Mouse (Mus musculus) embryonic fibroblast, embryonic 13.5 days (primary cell): Measurements from ENCODE around the gene Slc15a3. TPM values are rescaled to one million over a fixed set of nuclear protein-coding genes. Genes with fewer than 3 reads are reported as not detected.

Experiments used
- H3K27ac ChIP-seq: 2 replicates; pipeline ENCODE4 v1.5.1; 2012; ENCODE audit warnings: low read length, control low read depth, inconsistent platforms; ENCODE audit not compliant: insufficient read depth
- H3K4me1 ChIP-seq: 2 replicates; pipeline ENCODE4 v1.6.1; 2011; ENCODE audit warnings: low read length; ENCODE audit not compliant: control insufficient read depth, insufficient read depth
- H3K4me3 ChIP-seq: 2 replicates; pipeline ENCODE4 v1.5.1; 2011; ENCODE audit warnings: mild to moderate bottlenecking, control low read depth, low read length; ENCODE audit not compliant: insufficient read depth
- CTCF ChIP-seq: IDR thresholded peaks from 2 replicates; pipeline ENCODE4 v1.5.1; 2011; ENCODE audit warnings: mild to moderate bottlenecking, control low read depth, low read length, moderate library complexity, borderline replicate concordance; ENCODE audit not compliant: insufficient read depth
- POLR2A ChIP-seq: IDR thresholded peaks from 2 replicates; pipeline ENCODE4 v1.6.1; 2011; ENCODE audit warnings: low read depth, mild to moderate bottlenecking, control low read depth, low read length, moderate library complexity
- polyA plus RNA-seq: library from polyadenylated mRNA; stranded (reverse); fragments of >200 nt; gene quantifications from 2 replicates; pipeline ENCODE4 v1.2.4, GENCODE M21; 2011; ENCODE audit warnings: low read depth; ENCODE audit not compliant: missing spikeins, insufficient read length

Slc15a3 gene
- polyA plus RNA-seq, 1 experiment = 2.1 TPM

GRCm38 (mm10) chr19:10804850-10805660, 34.5 kb upstream of the Slc15a3 start:
- Histone ChIP-seq H3K4me1 (no peaks in the 10 kb centered on the region), H3K4me3 (no peak overlapping the region), H3K27ac (no peak overlapping the region)
- TF ChIP-seq POLR2A (no peak), CTCF (no peak)

- Histone ChIP-seq H3K4me1 (no peaks in the 10 kb centered on the region), H3K27ac (no peak overlapping the region), H3K4me3 (no peak overlapping the region)
- TF ChIP-seq CTCF (no peak), POLR2A (no peak)
These were observed 33.8 kb upstream of the Slc15a3 start for GRCm38 (mm10) chr19:10805661-10806285.

- no peak for TF ChIP-seq CTCF
- TF ChIP-seq POLR2A = no peak
- Histone ChIP-seq H3K4me3 (no peak overlapping the region), H3K4me1 (no peaks in the 10 kb centered on the region), H3K27ac (no peak overlapping the region)
These were observed 30.8 kb upstream of the Slc15a3 start for GRCm38 (mm10) chr19:10808524-10809233.

GRCm38 (mm10) chr19:10809428-10810175, 29.9 kb upstream of the Slc15a3 start:
- Histone ChIP-seq H3K27ac (no peak overlapping the region), H3K4me3 (no peak overlapping the region), H3K4me1 (no peaks in the 10 kb centered on the region)
- TF ChIP-seq POLR2A (no peak), CTCF (no peak)

- TF ChIP-seq CTCF (no peak), POLR2A (no peak)
- Histone ChIP-seq H3K4me3 (no peak overlapping the region), H3K27ac (no peak overlapping the region), H3K4me1 (no peaks in the 10 kb centered on the region)
These were observed 29.4 kb upstream of the Slc15a3 start for GRCm38 (mm10) chr19:10810176-10810492.

- no peak overlapping the region for H3K4me3 ChIP-seq
These were observed 28.1 kb upstream of the Slc15a3 start for GRCm38 (mm10) chr19:10811471-10811870.

GRCm38 (mm10) chr19:10813039-10813438, 26.5 kb upstream of the Slc15a3 start:
- Histone ChIP-seq H3K4me3 (no peak overlapping the region), H3K4me1 (no peaks in the 10 kb centered on the region), H3K27ac (no peak overlapping the region)
- TF ChIP-seq POLR2A (no peak), CTCF (no peak)

More at GRCm38 (mm10) chr19:10811471-10811870, 28.1 kb upstream of the Slc15a3 start:
- no peak for TF ChIP-seq POLR2A
- no peak for TF ChIP-seq CTCF
- no peaks in the 10 kb centered on the region for H3K4me1 ChIP-seq
- no peak overlapping the region for H3K27ac ChIP-seq

- Histone ChIP-seq H3K27ac (no peak overlapping the region), H3K4me3 (no peak overlapping the region), H3K4me1 (no peaks in the 10 kb centered on the region)
- no peak for TF ChIP-seq CTCF
- no peak for TF ChIP-seq POLR2A
These were observed 25.6 kb upstream of the Slc15a3 start for GRCm38 (mm10) chr19:10813905-10814304.

- Histone ChIP-seq H3K27ac (no peak overlapping the region), H3K4me3 (no peak overlapping the region), H3K4me1 (no peaks in the 10 kb centered on the region)
- no peak for TF ChIP-seq POLR2A
- no peak for TF ChIP-seq CTCF
These were observed 23.7 kb upstream of the Slc15a3 start for GRCm38 (mm10) chr19:10815871-10816270.
